Mouse (Mus musculus): ENCODE results near the gene Fzd2. TPM values are rescaled to one million over a fixed set of nuclear protein-coding genes. Genes with fewer than 3 reads are reported as not detected.

Fzd2 gene
- total and polyA plus RNA-seq, 2 experiments from 2014 or later = 3.9 to 17.3 TPM

DNA sequence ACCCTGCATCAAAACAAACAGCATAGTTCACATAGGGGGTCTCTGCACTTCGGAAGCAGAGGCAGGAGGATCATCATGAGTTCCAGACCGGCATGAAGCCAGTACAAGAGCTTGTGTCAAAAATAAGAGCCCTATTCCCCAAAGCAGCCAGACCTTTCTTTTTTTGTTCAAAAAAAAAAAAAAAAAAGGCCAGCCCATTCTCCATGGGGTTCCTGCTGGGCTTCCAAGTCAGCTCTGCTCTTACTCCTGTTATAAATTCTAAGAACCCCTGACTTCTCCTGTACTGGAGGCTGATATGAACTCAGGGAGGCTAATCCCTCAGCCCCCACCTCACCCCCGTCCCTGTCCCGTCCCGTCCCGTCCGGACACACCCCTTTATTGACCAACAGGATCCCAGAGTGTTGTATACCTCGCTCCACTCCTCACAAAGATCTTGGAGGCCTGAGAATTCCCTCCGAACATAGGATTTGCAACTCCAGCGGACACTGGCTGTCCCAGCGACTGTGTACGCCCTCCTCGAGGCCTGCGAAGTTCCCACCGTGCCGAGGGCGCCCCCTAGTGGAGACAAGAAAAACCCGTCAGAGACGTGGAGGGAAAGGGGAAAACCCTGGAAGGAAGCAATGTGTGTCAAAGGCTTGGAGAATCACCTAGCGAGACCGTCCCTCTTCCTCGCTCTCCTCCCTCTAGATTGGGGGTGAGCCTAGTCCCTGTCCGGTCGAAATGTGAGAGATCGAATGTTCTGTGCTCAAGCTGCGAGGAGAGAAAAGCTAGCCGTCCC is 25.7 kb upstream of the Fzd2 start:
- WGBS = 5% methylated on average over 27 of the region's 27 CpGs

DNA sequence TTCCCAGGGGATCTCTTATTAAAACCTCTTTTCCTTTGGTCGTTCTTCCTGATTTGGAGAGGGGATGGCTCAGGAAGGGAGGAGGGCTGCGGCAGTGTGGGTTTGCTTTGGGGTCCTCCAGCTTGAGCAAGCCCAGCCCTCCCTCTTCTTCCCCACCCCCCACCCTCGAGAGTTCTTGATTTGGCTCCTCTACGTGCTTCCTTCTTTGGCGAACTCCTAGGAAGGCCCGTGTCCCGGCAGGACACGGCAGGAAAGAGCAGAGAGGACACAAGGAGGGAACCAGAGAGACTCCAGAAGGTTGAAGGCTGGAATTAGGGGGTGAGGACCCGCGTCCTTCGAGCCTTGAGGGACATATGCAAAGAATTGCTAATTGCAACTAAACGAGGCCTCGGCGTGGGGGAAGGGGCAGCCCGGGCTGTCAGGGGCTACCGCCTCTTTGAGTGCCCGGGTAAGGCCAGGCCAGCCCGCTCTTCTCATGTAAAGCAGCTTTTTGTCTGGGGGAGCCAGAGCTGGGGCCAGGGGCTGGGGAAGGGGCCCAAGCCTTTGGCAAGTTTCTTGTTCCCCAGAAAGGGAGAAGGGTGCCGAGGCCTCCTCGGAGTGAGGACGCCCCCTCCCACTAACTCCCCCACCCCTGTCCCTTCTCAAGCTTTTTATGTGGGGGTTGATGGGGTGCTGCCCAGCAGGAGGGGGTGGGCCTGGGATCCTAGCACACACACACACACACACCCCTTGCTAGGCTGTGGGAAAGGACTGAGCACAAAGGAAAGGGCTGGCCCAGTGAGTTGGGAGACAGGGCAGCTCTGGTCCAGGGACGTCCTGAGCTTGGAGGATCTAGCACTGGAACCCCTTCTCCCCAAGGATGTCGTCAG is 24.8 kb upstream of the Fzd2 start, which contains the start of gene Gm11627:
Gm11627 (minus strand) TSS at position 297 of the 869 bp plus-strand sequence.
- TF ChIP-seq CTCF (IDR thresholded peaks at IDR 0.05) = no peak
- Histone ChIP-seq H3K27me3 (ENCODE audit: insufficient read depth, low read length) (no peaks in the 10 kb centered on the region), H3K4me3 (ENCODE audit: low read depth, low read length) (peak within 1 kb of the TSS; percentile 12; the same call in 1 of the 2 replicates), H3K9ac (replicated peaks; ENCODE audit: low read length, poor library complexity, severe bottlenecking) (no peak within 1 kb of the TSS), H3K4me2 (ENCODE audit: low read depth, low read length, poor library complexity, severe bottlenecking) (peak within 1 kb of the TSS; percentile 25), H3K9me3 (ENCODE audit: low read length) (no peaks in the 10 kb centered on the region), H3K27ac (ENCODE audit: low read depth, low read length) (peak within 1 kb of the TSS; percentile 40), H3K4me1 (ENCODE audit: insufficient read depth, low read length) (0 out of 2 replicates have a peak, but pooled peaks cover 5% of the 10 kb centered on the region), H3K36me3 (ENCODE audit: insufficient read depth, low read length) (no peaks in the 10 kb centered on the region)
- WGBS = 7% methylated on average over 23 of the region's 23 CpGs
- ATAC-seq (ENCODE audit: low FRiP score) (peak; percentile 84), DNase-seq (ENCODE audit: low spot score) (peak; percentile 63)

More for the DNA sequence above, 25.7 kb upstream of the Fzd2 start:
- Histone ChIP-seq H3K27me3 (ENCODE audit: insufficient read depth, low read length) (no peaks in the 10 kb centered on the region), H3K4me2 (ENCODE audit: low read depth, low read length, poor library complexity, severe bottlenecking) (peak overlapping the region; percentile 25), H3K4me1 (ENCODE audit: insufficient read depth, low read length) (0 out of 2 replicates have a peak, but pooled peaks cover 5% of the 10 kb centered on the region), H3K9ac (replicated peaks; ENCODE audit: low read length, poor library complexity, severe bottlenecking) (no peak overlapping the region), H3K4me3 (ENCODE audit: low read depth, low read length) (peak overlapping the region; percentile 12; the same call in 1 of the 2 replicates), H3K9me3 (ENCODE audit: low read length) (no peaks in the 10 kb centered on the region), H3K36me3 (ENCODE audit: insufficient read depth, low read length) (no peaks in the 10 kb centered on the region), H3K27ac (ENCODE audit: low read depth, low read length) (peak overlapping the region; percentile 40; the same call in 1 of the 2 replicates)
- DNase-seq (ENCODE audit: low spot score) (peak; percentile 69), ATAC-seq (ENCODE audit: low FRiP score) (0 out of 2 replicates have a peak, but pooled peaks have one; percentile 27)
- TF ChIP-seq CTCF (IDR thresholded peaks at IDR 0.05) = peak; percentile 87

GRCm38 (mm10) chr11:102580034-102580330 is 24.2 kb upstream of the Fzd2 start:
- DNase-seq (ENCODE audit: low spot score) = no peak
- H3K9me3 ChIP-seq (ENCODE audit: low read length) = no peaks in the 10 kb centered on the region
- no peak for ATAC-seq (ENCODE audit: low FRiP score)
- H3K27me3 ChIP-seq (ENCODE audit: insufficient read depth, low read length) = no peaks in the 10 kb centered on the region
- H3K4me3 ChIP-seq (ENCODE audit: low read depth, low read length) = no peak overlapping the region
- H3K4me1 ChIP-seq (ENCODE audit: insufficient read depth, low read length) = 0 out of 2 replicates have a peak, but pooled peaks cover 5% of the 10 kb centered on the region
- H3K27ac ChIP-seq (ENCODE audit: low read depth, low read length) = peak overlapping the region; percentile 26; the same call in 1 of the 2 replicates
- H3K36me3 ChIP-seq (ENCODE audit: insufficient read depth, low read length) = no peaks in the 10 kb centered on the region
- 40% methylated on average over 3 of the region's 3 CpGs for WGBS
- no peak overlapping the region for H3K9ac ChIP-seq (replicated peaks; ENCODE audit: low read length, poor library complexity, severe bottlenecking)
- TF ChIP-seq CTCF (IDR thresholded peaks at IDR 0.05) = no peak
- no peak overlapping the region for H3K4me2 ChIP-seq (ENCODE audit: low read depth, low read length, poor library complexity, severe bottlenecking)

DNA sequence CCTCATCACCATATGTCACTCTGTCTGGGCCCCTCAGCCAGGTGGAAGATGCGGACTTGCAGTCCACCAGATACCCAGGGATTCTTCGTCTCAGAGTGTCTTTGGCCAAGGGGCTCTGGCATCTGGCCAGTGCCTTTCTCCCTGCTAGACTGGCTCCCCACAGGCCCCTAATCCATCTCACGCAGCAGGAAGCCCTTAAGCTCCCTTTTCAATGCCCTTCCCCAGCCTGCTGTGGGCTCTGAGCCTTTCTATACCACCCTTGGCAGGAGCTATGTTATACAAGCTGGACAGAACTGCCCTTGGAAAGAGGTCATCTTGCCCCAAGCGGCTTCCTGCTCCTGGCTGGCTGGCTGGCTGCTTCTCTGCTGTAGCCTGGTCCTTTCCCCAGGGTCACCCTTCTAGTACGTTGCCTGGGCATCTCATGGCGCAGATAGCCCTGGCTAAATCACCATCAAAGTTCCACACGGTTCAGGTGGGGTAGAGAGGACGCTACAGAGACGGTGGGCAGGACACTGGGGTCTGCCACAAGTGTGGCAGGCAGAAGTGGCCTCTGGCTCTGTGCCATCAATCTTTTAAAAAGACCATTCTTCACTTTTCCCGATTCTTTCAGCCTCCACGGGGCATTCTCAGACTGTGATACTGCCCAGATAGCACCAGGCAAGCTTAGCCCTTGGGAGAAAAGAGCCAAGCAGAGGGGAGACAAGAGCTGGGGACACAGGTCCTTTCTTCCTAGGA is 22.7 kb upstream of the Fzd2 start:
- no peaks in the 10 kb centered on the region for H3K27me3 ChIP-seq (ENCODE audit: insufficient read depth, low read length)
- no peaks in the 10 kb centered on the region for H3K36me3 ChIP-seq (ENCODE audit: insufficient read depth, low read length)
- H3K27ac ChIP-seq (ENCODE audit: low read depth, low read length) = peak overlapping the region; percentile 38
- ATAC-seq (ENCODE audit: low FRiP score) (no peak), DNase-seq (ENCODE audit: low spot score) (peak; percentile 58)
- H3K9ac ChIP-seq (replicated peaks; ENCODE audit: low read length, poor library complexity, severe bottlenecking) = no peak overlapping the region
- H3K4me2 ChIP-seq (ENCODE audit: low read depth, low read length, poor library complexity, severe bottlenecking) = no peak overlapping the region
- no peak overlapping the region for H3K4me3 ChIP-seq (ENCODE audit: low read depth, low read length)
- WGBS = 10% methylated on average over 11 of the region's 11 CpGs
- H3K4me1 ChIP-seq (ENCODE audit: insufficient read depth, low read length) = 0 out of 2 replicates have a peak, but pooled peaks cover 5% of the 10 kb centered on the region
- no peak for TF ChIP-seq CTCF (IDR thresholded peaks at IDR 0.05)
- no peaks in the 10 kb centered on the region for H3K9me3 ChIP-seq (ENCODE audit: low read length)

DNA sequence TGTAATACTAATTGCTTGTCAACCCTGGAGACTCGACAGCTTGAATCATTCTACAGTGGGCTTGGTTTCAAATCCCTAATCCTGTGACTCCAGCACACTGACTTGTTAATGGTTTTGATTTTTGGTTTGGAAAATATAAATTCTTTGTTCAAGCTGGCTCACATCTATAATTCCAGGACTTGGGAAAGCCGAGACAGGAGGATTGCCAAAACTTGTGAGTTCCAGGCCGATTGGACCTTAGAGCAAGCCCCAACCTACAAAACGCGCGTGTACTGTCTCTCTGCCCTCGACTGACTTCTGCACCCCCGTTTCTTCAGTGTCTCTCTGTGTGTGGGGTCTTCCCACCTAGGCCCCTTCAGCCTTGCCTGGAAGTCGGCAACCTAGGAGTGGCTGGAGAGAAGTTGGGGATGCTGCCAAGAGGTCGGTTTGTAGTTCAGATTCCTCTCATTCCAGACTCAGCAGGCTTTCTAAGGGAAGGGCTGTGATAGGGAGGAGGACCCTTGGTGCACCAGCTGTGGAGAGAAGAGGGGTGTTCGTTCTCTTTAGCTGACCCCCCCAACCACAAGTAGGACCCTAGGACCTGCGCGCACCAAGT is 22.1 kb upstream of the Fzd2 start:
- Histone ChIP-seq H3K27ac (ENCODE audit: low read depth, low read length) (peak overlapping the region; percentile 3; the same call in 1 of the 2 replicates), H3K4me3 (ENCODE audit: low read depth, low read length) (no peak overlapping the region), H3K9ac (replicated peaks; ENCODE audit: low read length, poor library complexity, severe bottlenecking) (no peak overlapping the region), H3K4me2 (ENCODE audit: low read depth, low read length, poor library complexity, severe bottlenecking) (no peak overlapping the region), H3K4me1 (ENCODE audit: insufficient read depth, low read length) (0 out of 2 replicates have a peak, but pooled peaks cover 5% of the 10 kb centered on the region), H3K9me3 (ENCODE audit: low read length) (no peaks in the 10 kb centered on the region), H3K27me3 (ENCODE audit: insufficient read depth, low read length) (no peaks in the 10 kb centered on the region), H3K36me3 (ENCODE audit: insufficient read depth, low read length) (no peaks in the 10 kb centered on the region)
- no peak for DNase-seq (ENCODE audit: low spot score)
- TF ChIP-seq CTCF (IDR thresholded peaks at IDR 0.05) = no peak
- no peak for ATAC-seq (ENCODE audit: low FRiP score)
- 18% methylated on average over 13 of the region's 13 CpGs for WGBS
